Mouse (Mus musculus) small intestine, adult 2 months (tissue): ENCODE measurements at regions not wholly inside any gene's neighbourhood (a gene's known extent, or its start where the extent isn't known, plus 50 kb on each side); places are given as distances from the start of the nearest gene placed in this dataset.

ENCODE experiments used
- CTCF ChIP-seq: fragments of 200-500 bp; IDR thresholded peaks from 2 replicates; pipeline ENCODE4 v1.5.1; 2012; ENCODE audit warnings: low read depth, mild to moderate bottlenecking, control low read depth, inconsistent platforms, low read length, moderate library complexity, mixed read lengths; ENCODE audit not compliant: insufficient replicate concordance, insufficient read length; ENCODE audit errors: extremely low read depth
- POLR2A ChIP-seq: fragments of 200-500 bp; IDR thresholded peaks from 2 replicates; pipeline ENCODE4 v1.6.1; 2012; ENCODE audit warnings: low read depth, mild to moderate bottlenecking, control low read depth, inconsistent platforms, low read length, moderate library complexity

- TF ChIP-seq POLR2A = no peak
- no peak for TF ChIP-seq CTCF
Observed at GRCm38 (mm10) chr4:154785282-154785987, 51.8 kb upstream of the Ttc34 start.
